Mouse (Mus musculus): ENCODE data around the gene Adcy7.

DNA sequence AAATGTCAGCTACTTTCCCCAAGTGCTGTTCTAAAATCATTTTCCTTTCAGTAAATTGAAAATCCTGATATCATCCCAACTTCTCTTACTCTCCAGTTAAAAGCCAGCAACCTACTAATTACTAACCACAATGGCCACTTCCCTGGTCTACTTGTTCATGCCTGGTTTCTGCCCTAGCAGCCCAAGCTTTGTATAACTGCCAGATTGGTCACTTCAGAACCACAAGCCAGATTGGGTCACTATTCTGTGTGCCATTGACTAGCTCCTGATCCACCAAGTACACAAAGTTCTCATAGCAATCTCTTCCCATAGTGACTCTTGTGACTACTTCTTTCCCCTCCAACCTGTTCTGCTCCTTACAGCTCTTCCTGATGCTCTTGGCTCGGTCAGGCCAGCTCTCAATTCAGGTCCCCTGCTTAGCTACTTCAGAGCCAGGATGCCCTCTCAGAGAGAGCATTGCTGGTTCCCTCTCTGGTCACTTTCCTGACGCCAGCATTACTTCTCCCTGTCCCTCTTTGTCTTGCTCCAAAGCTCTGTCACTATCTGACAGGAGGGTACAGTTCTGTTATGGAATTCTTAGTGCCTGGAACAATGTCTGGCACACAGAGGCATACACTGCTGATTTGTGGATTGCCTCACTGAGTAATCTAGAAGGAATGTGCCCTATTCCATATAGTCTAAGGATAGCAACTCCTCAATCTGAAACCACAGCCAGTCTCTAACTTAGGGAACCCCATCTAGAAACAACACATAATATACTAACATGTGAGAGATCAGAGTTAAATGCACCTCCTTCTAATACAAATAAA is 67.9 kb downstream of the Adcy7 start:
- TF ChIP-seq CTCF (IDR thresholded peaks at IDR 0.05; ENCODE audit: low read depth, low read length) = no peak
- TF ChIP-seq POLR2A (IDR thresholded peaks at IDR 0.05; ENCODE audit: borderline replicate concordance, low read depth, low read length) = no peak

Measured in bone marrow macrophage, adult 2 months (primary cell).